Mouse (Mus musculus) limb, embryonic 14.5 days (tissue): ENCODE measurements at regions not wholly inside any gene's neighbourhood (a gene's known extent, or its start where the extent isn't known, plus 50 kb on each side); places are given as distances from the start of the nearest gene placed in this dataset.

Source experiments
- ATAC-seq: fragments of 200-750 bp; cut with Nextera tagmentation; 2 replicates; pipeline ENCODE4 v1.8.0; 2017; ENCODE audit warnings: low read depth, moderate number of reproducible peaks, moderate TSS enrichment; ENCODE audit not compliant: low FRiP score
- DNase-seq: peaks from one replicate; pipeline ENCODE4 v3.0.0-alpha.2; 2015; ENCODE audit warnings: low spot score
- H3K27ac ChIP-seq: fragments of 300-500 bp; sonication (generic); replicated peaks from 2 replicates; pipeline ENCODE4 v1.5.1; 2014; ENCODE audit warnings: low read depth, mild to moderate bottlenecking, low read length, moderate library complexity, mixed read lengths
- H3K27me3 ChIP-seq: fragments of 300-500 bp; sonication (generic); 2 replicates; pipeline ENCODE4 v1.6.1; 2014; ENCODE audit warnings: low read length, mixed read lengths; ENCODE audit not compliant: control insufficient read depth, insufficient read depth
- H3K36me3 ChIP-seq: fragments of 300-500 bp; sonication (generic); 2 replicates; pipeline ENCODE4 v1.6.1; 2014; ENCODE audit warnings: mild to moderate bottlenecking, low read length, moderate library complexity, mixed read lengths; ENCODE audit not compliant: control insufficient read depth, insufficient read depth
- H3K4me1 ChIP-seq: fragments of 300-500 bp; sonication (generic); 2 replicates; pipeline ENCODE4 v1.6.1; 2014; ENCODE audit warnings: antibody characterized with exemption, low read length, mixed read lengths; ENCODE audit not compliant: control insufficient read depth, insufficient read depth
- H3K4me2 ChIP-seq: fragments of 300-500 bp; sonication (generic); replicated peaks from 2 replicates; pipeline ENCODE4 v1.6.1; 2014; ENCODE audit warnings: low read depth, mild to moderate bottlenecking, low read length, moderate library complexity; ENCODE audit not compliant: severe bottlenecking
- H3K4me3 ChIP-seq: fragments of 300-500 bp; sonication (generic); replicated peaks from 2 replicates; pipeline ENCODE4 v1.5.1; 2014; ENCODE audit warnings: low read length
- H3K9ac ChIP-seq: fragments of 300-500 bp; sonication (generic); 2 replicates; pipeline ENCODE4 v1.6.1; 2014; ENCODE audit warnings: mild to moderate bottlenecking, low read depth, low read length, moderate library complexity; ENCODE audit not compliant: severe bottlenecking
- H3K9me3 ChIP-seq: fragments of 300-500 bp; sonication (generic); 2 replicates; pipeline ENCODE4 v1.6.1; 2016; ENCODE audit warnings: low read length; ENCODE audit not compliant: control insufficient read depth
- POLR2A ChIP-seq: fragments of 200-500 bp; IDR thresholded peaks from 2 replicates; pipeline ENCODE4 v1.8.0; 2012; ENCODE audit warnings: inconsistent platforms, mild to moderate bottlenecking, moderate library complexity, borderline replicate concordance; ENCODE audit not compliant: insufficient read depth, insufficient read length; ENCODE audit errors: extremely low read depth
- WGBS: fragments of 180-500 bp; shearing (Covaris S2); extraction: QIAGEN DNeasy Blood & Tissue Kit; methylation state at CpG from one replicate; pipeline ENCODE4 v1.1.7; 2014; 5-methylcytosine and 5-hydroxymethylcytosine counted together

DNA sequence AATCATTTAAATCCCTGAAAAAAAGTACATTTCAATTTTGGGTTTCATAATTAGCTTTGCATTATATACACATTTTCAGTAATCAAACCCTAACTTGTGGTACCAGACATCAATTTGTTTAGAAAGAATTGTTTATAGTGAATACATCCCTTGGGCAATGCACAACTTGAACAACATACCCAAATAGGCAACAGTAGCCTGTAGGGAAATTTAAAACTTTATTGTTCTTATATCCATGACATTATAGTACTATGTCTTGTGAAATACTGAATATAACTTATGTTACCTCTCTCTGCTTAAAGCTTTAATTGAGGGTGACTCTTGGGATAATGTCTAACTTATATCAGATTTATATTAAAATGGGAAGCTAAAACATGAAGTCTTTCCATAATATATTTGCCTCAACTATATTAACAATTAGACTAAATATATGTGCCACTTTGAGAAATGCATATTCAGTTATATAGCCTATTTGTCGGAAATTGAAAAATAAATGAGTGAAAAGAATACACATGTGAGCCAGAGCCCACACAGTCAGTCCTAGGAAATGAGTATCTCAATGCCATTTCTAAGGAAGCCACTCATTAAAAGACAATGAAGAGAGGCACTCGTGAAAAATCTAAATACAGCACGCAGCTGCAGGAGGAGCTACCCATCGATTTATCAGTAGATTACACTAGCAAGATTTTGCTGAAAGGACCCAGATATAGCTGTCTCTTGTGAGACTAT lies 458.1 kb upstream of the Slitrk6 start:
- no peaks in the 10 kb centered on the region for H3K4me1 ChIP-seq
- DNase-seq (no peak), ATAC-seq (no peak)
- H3K27ac ChIP-seq = no peak overlapping the region
- TF ChIP-seq POLR2A = no peak
- H3K4me2 ChIP-seq = no peak overlapping the region
- no peaks in the 10 kb centered on the region for H3K36me3 ChIP-seq
- no peaks in the 10 kb centered on the region for H3K27me3 ChIP-seq
- H3K9ac ChIP-seq = no peak overlapping the region
- no peaks in the 10 kb centered on the region for H3K9me3 ChIP-seq
- WGBS = 92% methylated on average over 4 of the region's 4 CpGs
- no peak overlapping the region for H3K4me3 ChIP-seq

DNA sequence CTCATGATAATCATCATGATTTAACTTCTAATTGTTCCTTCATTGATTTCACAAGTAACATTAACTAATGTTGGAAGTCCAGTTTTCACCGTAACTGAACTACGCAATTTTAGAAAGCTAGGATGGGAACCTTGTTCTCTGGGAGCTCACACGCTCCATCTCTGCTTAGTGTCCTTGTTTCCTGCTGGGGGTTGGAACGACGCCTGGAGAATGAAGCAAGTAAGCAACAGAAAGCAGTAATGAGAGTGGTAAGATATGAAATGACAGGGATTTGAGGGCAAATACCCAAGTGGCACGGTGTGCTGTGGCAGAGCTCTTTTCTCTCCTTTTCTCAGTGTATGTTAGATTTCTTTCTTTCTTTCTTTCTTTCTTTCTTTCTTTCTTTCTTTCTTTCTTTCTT lies 448.0 kb upstream of the Slitrk5 start:
- TF ChIP-seq POLR2A = no peak
- WGBS = 83% methylated on average over 6 of the region's 6 CpGs
- H3K27ac ChIP-seq = no peak overlapping the region
- no peaks in the 10 kb centered on the region for H3K36me3 ChIP-seq
- DNase-seq (no peak), ATAC-seq (no peak)
- no peaks in the 10 kb centered on the region for H3K4me1 ChIP-seq
- no peak overlapping the region for H3K9ac ChIP-seq
- H3K4me2 ChIP-seq = no peak overlapping the region
- no peaks in the 10 kb centered on the region for H3K9me3 ChIP-seq
- H3K4me3 ChIP-seq = no peak overlapping the region
- H3K27me3 ChIP-seq = no peaks in the 10 kb centered on the region

DNA sequence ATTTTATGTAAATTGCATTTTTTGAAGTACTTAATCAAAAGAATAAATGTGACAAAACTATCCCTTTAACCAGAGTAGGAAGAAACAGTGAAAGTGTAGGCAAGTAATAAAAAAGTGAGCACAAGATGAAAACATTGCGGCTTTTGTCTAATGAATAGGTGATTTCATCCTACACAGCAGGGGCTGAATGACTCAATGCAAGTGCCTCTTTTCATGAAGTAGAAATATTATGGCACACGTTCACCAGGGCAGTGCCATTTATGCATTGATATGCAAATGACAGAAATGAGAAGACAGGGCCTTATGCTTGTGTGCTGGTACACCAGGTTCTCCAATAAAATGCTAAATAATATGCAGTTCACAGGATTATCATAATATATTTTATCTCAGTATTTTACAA lies 435.8 kb upstream of the Slitrk5 start:
- H3K9ac ChIP-seq = no peak overlapping the region
- H3K4me2 ChIP-seq = no peak overlapping the region
- no peak for ATAC-seq
- no peak overlapping the region for H3K4me3 ChIP-seq
- H3K27me3 ChIP-seq = no peaks in the 10 kb centered on the region
- no peaks in the 10 kb centered on the region for H3K4me1 ChIP-seq
- 79% methylated on average over 2 of the region's 2 CpGs for WGBS
- no peak overlapping the region for H3K27ac ChIP-seq
- H3K36me3 ChIP-seq = no peaks in the 10 kb centered on the region
- DNase-seq = no peak
- no peak for TF ChIP-seq POLR2A
- no peaks in the 10 kb centered on the region for H3K9me3 ChIP-seq

DNA sequence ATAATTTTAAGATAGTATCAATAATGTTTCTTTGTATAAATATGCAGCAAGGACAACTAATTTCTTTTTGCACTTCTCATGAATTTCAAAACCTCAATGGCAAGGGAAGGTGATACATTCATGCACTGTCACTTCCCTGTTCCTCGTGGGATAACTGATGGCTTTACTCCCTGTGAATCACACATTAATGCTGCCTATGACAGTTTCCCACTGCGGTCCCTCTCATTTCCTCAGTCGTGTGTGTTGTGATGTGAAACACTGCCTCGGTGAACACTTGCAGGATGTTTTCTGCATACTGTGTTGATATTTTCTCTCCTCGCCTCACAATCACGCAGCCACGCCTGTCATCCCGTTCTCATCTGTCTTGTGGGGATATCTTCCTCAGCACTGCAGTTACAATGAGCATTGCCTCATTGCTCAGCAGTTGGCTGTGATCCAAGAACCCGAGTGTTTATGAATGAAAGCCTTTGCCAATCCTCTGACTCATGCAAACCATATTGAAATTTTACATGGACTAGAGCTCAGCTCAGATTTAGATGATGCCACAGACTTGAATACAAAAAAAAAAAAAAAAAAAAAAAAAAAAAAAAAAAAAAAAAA lies 425.4 kb upstream of the Slitrk5 start:
- Histone ChIP-seq H3K4me1 (no peaks in the 10 kb centered on the region), H3K27ac (no peak overlapping the region), H3K4me2 (no peak overlapping the region), H3K4me3 (no peak overlapping the region), H3K27me3 (no peaks in the 10 kb centered on the region), H3K36me3 (no peaks in the 10 kb centered on the region), H3K9ac (no peak overlapping the region), H3K9me3 (no peaks in the 10 kb centered on the region)
- DNase-seq (peak; percentile 75), ATAC-seq (no peak; the same call in 1 of the 2 replicates)
- WGBS = 71% methylated on average over 9 of the region's 9 CpGs
- TF ChIP-seq POLR2A = no peak

DNA sequence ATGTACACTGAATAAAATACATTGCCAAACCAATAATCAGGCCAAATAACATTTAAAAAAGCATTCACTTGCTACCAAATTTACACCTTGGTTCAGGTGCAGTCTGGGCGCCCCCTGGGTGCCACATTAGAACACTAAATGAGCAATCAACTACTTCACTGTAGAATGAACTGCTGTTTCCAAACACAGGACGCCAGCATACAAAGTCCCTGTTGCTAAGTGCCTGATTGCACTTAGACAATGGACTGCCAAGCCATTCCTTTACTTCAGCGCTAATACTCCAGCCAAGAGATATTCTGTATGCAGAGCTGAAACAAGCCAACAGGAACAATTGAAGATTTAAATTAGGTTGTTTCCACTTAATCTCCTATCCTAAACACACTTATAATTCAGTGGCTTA lies 421.7 kb upstream of the Slitrk5 start:
- no peak overlapping the region for H3K27ac ChIP-seq
- H3K4me2 ChIP-seq = no peak overlapping the region
- H3K27me3 ChIP-seq = no peaks in the 10 kb centered on the region
- 76% methylated on average over 3 of the region's 3 CpGs for whole genome bisulfite sequencing
- no peak overlapping the region for H3K9ac ChIP-seq
- H3K4me1 ChIP-seq = no peaks in the 10 kb centered on the region
- no peaks in the 10 kb centered on the region for H3K36me3 ChIP-seq
- DNase-seq (no peak), ATAC-seq (no peak)
- no peak overlapping the region for H3K4me3 ChIP-seq
- no peak for TF ChIP-seq POLR2A
- no peaks in the 10 kb centered on the region for H3K9me3 ChIP-seq

DNA sequence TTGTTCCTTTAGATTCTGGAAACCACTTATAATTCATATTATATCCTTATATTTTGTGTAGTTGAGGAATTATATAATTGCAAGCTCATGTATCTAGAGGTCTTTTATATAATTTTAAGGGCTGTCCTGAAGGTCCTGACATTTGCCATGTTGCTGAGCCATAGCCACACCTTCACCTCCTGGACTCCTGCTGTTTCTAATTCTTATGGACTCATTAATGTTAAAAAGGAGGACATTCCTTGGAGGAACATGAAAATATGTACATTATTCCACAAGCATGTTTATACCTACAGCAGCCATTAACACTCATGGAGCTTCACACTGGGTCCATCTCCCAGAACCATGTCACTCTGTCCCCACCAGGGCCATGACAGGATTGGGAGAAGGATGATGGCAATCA lies 413.2 kb upstream of the Slitrk5 start:
- no peak for TF ChIP-seq POLR2A
- no peak for ATAC-seq

More for the DNA sequence above, 413.2 kb upstream of the Slitrk5 start:
- H3K9ac ChIP-seq = no peak overlapping the region
- DNase-seq = no peak
- H3K4me2 ChIP-seq = no peak overlapping the region
- no peaks in the 10 kb centered on the region for H3K9me3 ChIP-seq
- H3K27me3 ChIP-seq = no peaks in the 10 kb centered on the region
- no peak overlapping the region for H3K27ac ChIP-seq
- H3K4me3 ChIP-seq = no peak overlapping the region
- no peaks in the 10 kb centered on the region for H3K36me3 ChIP-seq
- H3K4me1 ChIP-seq = no peaks in the 10 kb centered on the region
